Mouse (Mus musculus) midbrain, embryonic 13.5 days (tissue): ENCODE results near the gene Lrrc4. TPM values are rescaled to one million over a fixed set of nuclear protein-coding genes. Genes with fewer than 3 reads are reported as not detected.

Experiments
- ATAC-seq: fragments of 200-750 bp; cut with Nextera tagmentation; 2 replicates; pipeline ENCODE4 v1.8.0; 2017; ENCODE audit warnings: mild to moderate bottlenecking, moderate TSS enrichment, moderate library complexity
- H3K27ac ChIP-seq: fragments of 300-500 bp; sonication (generic); 2 replicates; pipeline ENCODE4 v1.5.1; 2015; ENCODE audit warnings: inconsistent platforms, mild to moderate bottlenecking, moderate library complexity
- H3K27me3 ChIP-seq: fragments of 300-500 bp; sonication (generic); 2 replicates; pipeline ENCODE4 v1.6.1; 2015; ENCODE audit warnings: mild to moderate bottlenecking, inconsistent platforms
- H3K36me3 ChIP-seq: fragments of 300-500 bp; sonication (generic); 2 replicates; pipeline ENCODE4 v1.6.1; 2015; ENCODE audit warnings: mild to moderate bottlenecking, inconsistent platforms
- H3K4me1 ChIP-seq: fragments of 300-500 bp; sonication (generic); replicated peaks from 2 replicates; pipeline ENCODE4 v1.6.1; 2015; ENCODE audit warnings: inconsistent platforms
- H3K4me2 ChIP-seq: fragments of 300-500 bp; sonication (generic); replicated peaks from 2 replicates; pipeline ENCODE4 v1.6.1; 2015; ENCODE audit warnings: moderate library complexity, mild to moderate bottlenecking, inconsistent platforms
- H3K4me3 ChIP-seq: fragments of 300-500 bp; sonication (generic); replicated peaks from 2 replicates; pipeline ENCODE4 v1.5.1; 2015; ENCODE audit warnings: mild to moderate bottlenecking, inconsistent platforms
- H3K9ac ChIP-seq: fragments of 300-500 bp; sonication (generic); replicated peaks from 2 replicates; pipeline ENCODE4 v1.6.1; 2015; ENCODE audit warnings: mild to moderate bottlenecking, inconsistent platforms
- H3K9me3 ChIP-seq: fragments of 300-500 bp; sonication (generic); 2 replicates; pipeline ENCODE4 v1.6.1; 2016; ENCODE audit warnings: mild to moderate bottlenecking, inconsistent platforms
- WGBS: fragments of 180-500 bp; shearing (Covaris S2); methylation state at CpG from one replicate; pipeline ENCODE4 v1.1.7; 2015; 5-methylcytosine and 5-hydroxymethylcytosine counted together
- polyA plus RNA-seq: library from polyadenylated mRNA; unstranded; fragments of >200 nt; fragmentation: Nextera tagmentation; extraction: Ambion mirVana; gene quantifications from 2 replicates; pipeline ENCODE4 v1.2.1, GENCODE M21; 2015

Lrrc4 gene
- polyA plus RNA-seq, 1 experiment from 2014 or later: 5.3 TPM

- no peak for ATAC-seq
- Histone ChIP-seq H3K4me1 (peaks cover 42% of the 10 kb centered on the region), H3K4me2 (no peak overlapping the region), H3K27ac (no peak overlapping the region), H3K9ac (no peak overlapping the region), H3K9me3 (no peaks in the 10 kb centered on the region), H3K27me3 (no peaks in the 10 kb centered on the region), H3K4me3 (no peak overlapping the region), H3K36me3 (no peaks in the 10 kb centered on the region)
- 78% methylated on average over 6 of the region's 6 CpGs for WGBS
Observed at GRCm38 (mm10) chr6:28787133-28787532, 44.4 kb downstream of the Lrrc4 start.

DNA sequence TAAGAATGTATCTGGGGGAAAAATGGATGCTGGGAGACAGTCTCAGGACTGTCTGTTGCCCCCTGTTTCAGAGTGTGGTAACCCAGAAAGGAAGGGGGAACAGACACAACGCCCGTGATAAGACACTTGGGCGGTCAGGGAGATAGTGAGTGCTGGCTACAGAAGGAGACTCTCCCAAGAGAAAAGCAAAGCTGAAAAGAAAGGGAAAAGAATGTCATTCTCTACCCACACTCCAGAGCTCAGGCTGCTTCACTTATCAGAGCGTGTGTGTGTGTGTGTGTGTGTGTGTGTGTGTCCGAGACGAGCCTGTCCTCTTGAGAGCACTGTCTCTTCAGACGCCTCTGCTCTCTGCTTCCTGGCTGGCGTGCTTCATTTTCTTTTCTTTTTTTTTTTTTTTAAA lies 45.8 kb downstream of the Lrrc4 start:
- H3K4me1 ChIP-seq: peaks cover 37% of the 10 kb centered on the region
- no peaks in the 10 kb centered on the region for H3K9me3 ChIP-seq
- no peaks in the 10 kb centered on the region for H3K27me3 ChIP-seq
- no peak overlapping the region for H3K4me2 ChIP-seq
- H3K4me3 ChIP-seq: no peak overlapping the region
- no peak overlapping the region for H3K27ac ChIP-seq
- ATAC-seq: no peak
- WGBS: 77% methylated on average over 8 of the region's 8 CpGs
- H3K36me3 ChIP-seq: no peaks in the 10 kb centered on the region
- H3K9ac ChIP-seq: no peak overlapping the region

DNA sequence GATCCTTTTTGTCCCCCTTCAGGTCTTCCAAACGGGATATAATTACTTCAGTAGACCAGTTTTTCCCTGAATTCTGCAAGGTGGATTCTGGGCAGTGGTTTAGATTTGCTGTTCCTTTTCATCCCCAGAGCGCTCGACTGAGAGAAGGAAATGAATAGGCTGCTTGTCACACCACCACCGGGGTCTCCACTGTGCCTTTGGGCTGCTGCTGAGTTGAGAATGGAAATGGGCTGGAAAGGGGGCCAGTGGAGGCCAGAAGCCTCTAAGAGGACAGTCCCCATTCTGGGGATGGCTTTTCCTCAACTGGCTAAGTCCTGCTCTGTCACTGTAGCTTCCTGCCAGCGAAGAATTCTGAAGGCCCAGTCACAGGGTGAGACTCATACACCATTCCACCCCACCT lies 47.6 kb downstream of the Lrrc4 start:
- no peak for ATAC-seq
- Histone ChIP-seq H3K27ac (peak overlapping the region; percentile 45; the same call in 1 of the 2 replicates), H3K4me2 (no peak overlapping the region), H3K4me3 (no peak overlapping the region), H3K9ac (no peak overlapping the region), H3K4me1 (peaks cover 31% of the 10 kb centered on the region), H3K27me3 (no peaks in the 10 kb centered on the region), H3K36me3 (no peaks in the 10 kb centered on the region), H3K9me3 (no peaks in the 10 kb centered on the region)
- 33% methylated on average over 5 of the region's 5 CpGs for WGBS

GRCm38 (mm10) chr6:28783082-28783647 lies 48.4 kb downstream of the Lrrc4 start:
- ATAC-seq: peak; percentile 71
- no peak overlapping the region for H3K4me3 ChIP-seq
- no peaks in the 10 kb centered on the region for H3K36me3 ChIP-seq
- H3K4me1 ChIP-seq: peaks cover 31% of the 10 kb centered on the region
- H3K27me3 ChIP-seq: no peaks in the 10 kb centered on the region
- peak overlapping the region; percentile 10; the same call in 1 of the 2 replicates for H3K27ac ChIP-seq
- WGBS: 35% methylated on average over 4 of the region's 4 CpGs
- 0 out of 2 replicates have a peak overlapping the region, but pooled peaks have one; percentile 16 for H3K9ac ChIP-seq
- no peaks in the 10 kb centered on the region for H3K9me3 ChIP-seq
- H3K4me2 ChIP-seq: no peak overlapping the region

GRCm38 (mm10) chr6:28781696-28782095 lies 49.9 kb downstream of the Lrrc4 start:
- H3K36me3 ChIP-seq: no peaks in the 10 kb centered on the region
- H3K4me2 ChIP-seq: no peak overlapping the region
- H3K4me1 ChIP-seq: peaks cover 31% of the 10 kb centered on the region
- H3K4me3 ChIP-seq: no peak overlapping the region
- H3K27me3 ChIP-seq: no peaks in the 10 kb centered on the region
- no peak overlapping the region for H3K9ac ChIP-seq
- WGBS: 80% methylated on average over 3 of the region's 3 CpGs
- no peaks in the 10 kb centered on the region for H3K9me3 ChIP-seq
- no peak for ATAC-seq
- H3K27ac ChIP-seq: no peak overlapping the region

DNA sequence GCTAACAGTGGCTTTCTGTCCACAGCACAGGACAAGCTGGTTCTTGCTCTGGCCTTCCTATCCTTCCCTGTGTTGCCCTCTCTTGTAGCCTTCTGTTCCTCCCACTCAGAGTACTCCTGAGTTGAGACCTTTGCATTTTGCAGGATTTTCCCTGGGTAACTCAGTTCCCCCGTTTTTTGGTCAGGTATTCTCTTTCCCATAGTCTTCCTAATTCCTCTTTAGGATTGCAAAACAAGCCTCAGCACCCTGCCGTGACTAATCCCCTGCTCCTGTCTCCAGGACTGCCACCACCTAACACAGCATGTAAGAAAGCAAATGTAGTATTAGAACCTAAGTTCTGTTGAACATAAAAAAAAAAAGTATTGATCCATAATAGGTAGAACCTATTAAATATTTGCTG lies 60.2 kb downstream of the Lrrc4 start:
- Histone ChIP-seq H3K27ac (no peak overlapping the region), H3K9ac (no peak overlapping the region), H3K4me1 (peaks cover 9% of the 10 kb centered on the region; the same call in 1 of the 2 replicates), H3K9me3 (no peaks in the 10 kb centered on the region), H3K36me3 (no peaks in the 10 kb centered on the region), H3K4me3 (no peak overlapping the region), H3K4me2 (no peak overlapping the region), H3K27me3 (no peaks in the 10 kb centered on the region)
- 9% methylated on average over 2 of the region's 2 CpGs for WGBS
- ATAC-seq: no peak

- ATAC-seq: no peak
- WGBS: 87% methylated on average over 6 of the region's 6 CpGs
- H3K27ac ChIP-seq: no peak overlapping the region
Observed at GRCm38 (mm10) chr6:28767891-28768481, 63.6 kb downstream of the Lrrc4 start.

GRCm38 (mm10) chr6:28766622-28767021 lies 64.9 kb downstream of the Lrrc4 start:
- Histone ChIP-seq H3K4me2 (no peak overlapping the region), H3K4me1 (peaks cover 20% of the 10 kb centered on the region), H3K9me3 (no peaks in the 10 kb centered on the region), H3K4me3 (no peak overlapping the region), H3K36me3 (no peaks in the 10 kb centered on the region), H3K27ac (no peak overlapping the region), H3K27me3 (no peaks in the 10 kb centered on the region), H3K9ac (no peak overlapping the region)
- ATAC-seq: no peak
- WGBS: 93% methylated on average over 3 of the region's 3 CpGs

More at GRCm38 (mm10) chr6:28767891-28768481, 63.6 kb downstream of the Lrrc4 start:
- Histone ChIP-seq H3K36me3 (no peaks in the 10 kb centered on the region), H3K9me3 (no peaks in the 10 kb centered on the region), H3K4me2 (no peak overlapping the region), H3K27me3 (no peaks in the 10 kb centered on the region), H3K9ac (no peak overlapping the region), H3K4me1 (peaks cover 9% of the 10 kb centered on the region; the same call in 1 of the 2 replicates), H3K4me3 (no peak overlapping the region)

- 14% methylated on average over 5 of the region's 5 CpGs for WGBS
- no peaks in the 10 kb centered on the region for H3K36me3 ChIP-seq
- peaks cover 32% of the 10 kb centered on the region for H3K4me1 ChIP-seq
- H3K4me2 ChIP-seq: no peak overlapping the region
- 0 out of 2 replicates have a peak, but pooled peaks have one; percentile 24 for ATAC-seq
- no peaks in the 10 kb centered on the region for H3K9me3 ChIP-seq
- no peak overlapping the region for H3K27ac ChIP-seq
- no peak overlapping the region for H3K9ac ChIP-seq
- H3K27me3 ChIP-seq: no peaks in the 10 kb centered on the region
- no peak overlapping the region for H3K4me3 ChIP-seq
Observed at GRCm38 (mm10) chr6:28762132-28762775, 69.3 kb downstream of the Lrrc4 start.

DNA sequence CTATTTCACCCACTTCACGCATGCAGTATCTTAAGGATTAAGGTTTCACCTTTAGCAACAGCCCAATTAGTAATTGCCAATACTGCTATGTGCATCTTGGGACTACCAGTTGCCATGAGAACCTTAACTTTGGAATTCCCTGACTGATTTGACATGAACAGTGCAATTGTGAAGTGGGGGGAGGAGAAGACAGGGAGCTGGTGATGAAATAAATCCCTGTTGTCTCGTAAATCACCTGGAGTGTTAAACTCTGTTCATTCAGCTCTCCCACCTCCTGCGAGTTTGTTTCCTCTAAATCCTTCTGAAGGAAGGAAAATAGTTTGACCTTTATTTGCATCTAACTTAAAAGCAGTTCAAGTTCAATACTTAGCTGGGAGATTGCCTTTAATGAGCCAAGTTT lies 69.8 kb downstream of the Lrrc4 start:
- no peaks in the 10 kb centered on the region for H3K9me3 ChIP-seq
- no peak overlapping the region for H3K27ac ChIP-seq
- ATAC-seq: no peak
- H3K4me2 ChIP-seq: no peak overlapping the region
- H3K4me1 ChIP-seq: peaks cover 37% of the 10 kb centered on the region
- no peaks in the 10 kb centered on the region for H3K36me3 ChIP-seq
- no peak overlapping the region for H3K4me3 ChIP-seq
- no peaks in the 10 kb centered on the region for H3K27me3 ChIP-seq
- WGBS: 23% methylated on average over 3 of the region's 3 CpGs
- no peak overlapping the region for H3K9ac ChIP-seq

DNA sequence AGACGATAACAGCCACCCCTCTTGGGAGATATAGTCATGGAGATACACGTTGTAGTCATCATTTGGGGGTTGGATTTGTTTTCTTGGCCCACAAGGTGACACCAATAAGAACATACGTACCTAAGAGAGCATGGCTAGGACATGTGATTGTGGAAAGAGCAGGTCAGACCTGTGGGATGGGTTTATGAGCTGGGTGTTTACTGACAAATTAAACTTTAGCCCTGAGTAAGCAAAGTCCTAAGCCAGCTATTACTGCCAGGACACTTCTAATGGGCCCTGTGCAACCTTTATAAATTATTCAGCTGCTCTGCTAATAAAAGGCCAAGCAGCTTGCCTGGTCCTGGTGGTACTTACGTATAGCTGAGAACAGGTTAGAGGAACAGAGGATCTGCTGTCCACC lies 73.3 kb downstream of the Lrrc4 start:
- 78% methylated on average over 4 of the region's 4 CpGs for WGBS
- ATAC-seq: no peak
- no peak overlapping the region for H3K4me3 ChIP-seq
- H3K27ac ChIP-seq: no peak overlapping the region
- no peaks in the 10 kb centered on the region for H3K9me3 ChIP-seq
- H3K4me2 ChIP-seq: no peak overlapping the region
- no peaks in the 10 kb centered on the region for H3K27me3 ChIP-seq
- H3K9ac ChIP-seq: no peak overlapping the region
- H3K36me3 ChIP-seq: no peaks in the 10 kb centered on the region
- peaks cover 47% of the 10 kb centered on the region for H3K4me1 ChIP-seq

GRCm38 (mm10) chr6:28756306-28757018 lies 75.1 kb downstream of the Lrrc4 start:
- Histone ChIP-seq H3K27ac (peak overlapping the region; percentile 75), H3K9ac (no peak overlapping the region), H3K4me3 (no peak overlapping the region), H3K4me1 (peaks cover 35% of the 10 kb centered on the region), H3K4me2 (peak overlapping the region; percentile 14; the same call in 1 of the 2 replicates), H3K36me3 (no peaks in the 10 kb centered on the region), H3K9me3 (no peaks in the 10 kb centered on the region), H3K27me3 (no peaks in the 10 kb centered on the region)
- peak; percentile 86 for ATAC-seq
- WGBS: 19% methylated on average over 10 of the region's 10 CpGs
